Mouse (Mus musculus) midbrain, embryonic 11.5 days (tissue): Measurements from ENCODE around the gene Apba1. TPM values are rescaled to one million over a fixed set of nuclear protein-coding genes. Genes with fewer than 3 reads are reported as not detected.

ENCODE experiments used
- ATAC-seq: fragments of 200-750 bp; cut with Nextera tagmentation; 2 replicates; pipeline ENCODE4 v1.8.0; 2017; ENCODE audit warnings: moderate TSS enrichment, moderate library complexity; ENCODE audit not compliant: low FRiP score
- DNase-seq: peaks from one replicate; pipeline ENCODE4 v3.0.0; 2015; ENCODE audit warnings: low spot score; ENCODE audit errors: missing footprints
- H3K27ac ChIP-seq: fragments of 300-500 bp; sonication (generic); 2 replicates; pipeline ENCODE4 v1.5.1; 2014; ENCODE audit warnings: low read depth, low read length
- H3K27me3 ChIP-seq: fragments of 300-500 bp; sonication (generic); 2 replicates; pipeline ENCODE4 v1.6.1; 2014; ENCODE audit warnings: mild to moderate bottlenecking, low read length, moderate library complexity, mixed read lengths; ENCODE audit not compliant: control insufficient read depth, insufficient read depth
- H3K36me3 ChIP-seq: fragments of 300-500 bp; sonication (generic); 2 replicates; pipeline ENCODE4 v1.6.1; 2014; ENCODE audit warnings: mild to moderate bottlenecking, low read length, moderate library complexity, mixed read lengths; ENCODE audit not compliant: control insufficient read depth, insufficient read depth
- H3K4me1 ChIP-seq: fragments of 300-500 bp; sonication (generic); 2 replicates; pipeline ENCODE4 v1.6.1; 2014; ENCODE audit warnings: low read length; ENCODE audit not compliant: control insufficient read depth, insufficient read depth
- H3K4me2 ChIP-seq: fragments of 300-500 bp; sonication (generic); 2 replicates; pipeline ENCODE4 v1.6.1; 2014; ENCODE audit warnings: mild to moderate bottlenecking, moderate library complexity
- H3K4me3 ChIP-seq: fragments of 300-500 bp; sonication (generic); 2 replicates; pipeline ENCODE4 v1.5.1; 2014; ENCODE audit warnings: low read depth, low read length
- H3K9ac ChIP-seq: fragments of 300-500 bp; sonication (generic); 2 replicates; pipeline ENCODE4 v1.6.1; 2014; ENCODE audit warnings: low read length
- H3K9me3 ChIP-seq: fragments of 300-500 bp; sonication (generic); 2 replicates; pipeline ENCODE4 v1.6.1; 2016; ENCODE audit warnings: low read length; ENCODE audit not compliant: control insufficient read depth
- WGBS: fragments of 180-500 bp; shearing (Covaris S2); extraction: QIAGEN DNeasy Blood & Tissue Kit; methylation state at CpG from one replicate; pipeline ENCODE4 v1.1.7; 2014; 5-methylcytosine and 5-hydroxymethylcytosine counted together
- polyA plus RNA-seq: library from polyadenylated mRNA; unstranded; fragments of >200 nt; fragmentation: Nextera tagmentation; extraction: Ambion mirVana; gene quantifications from 2 replicates; pipeline ENCODE4 v1.2.1, GENCODE M21; 2014

The Apba1 gene
- polyA plus RNA-seq, 1 experiment from 2014 or later: 1.4 TPM

- Histone ChIP-seq H3K4me2 (no peak overlapping the region), H3K9ac (no peak overlapping the region), H3K9me3 (no peaks in the 10 kb centered on the region), H3K4me1 (peaks cover 14% of the 10 kb centered on the region), H3K4me3 (no peak overlapping the region), H3K27ac (peak overlapping the region; percentile 62; the same call in 1 of the 2 replicates), H3K27me3 (no peaks in the 10 kb centered on the region), H3K36me3 (no peaks in the 10 kb centered on the region)
- DNase-seq (no peak), ATAC-seq (no peak)
- 56% methylated on average over 8 of the region's 8 CpGs for WGBS
Observed at GRCm38 (mm10) chr19:23920220-23920544, 161.5 kb downstream of the Apba1 start.

- ATAC-seq (no peak), DNase-seq (no peak)
- H3K4me3 ChIP-seq: no peak overlapping the region
- no peaks in the 10 kb centered on the region for H3K27me3 ChIP-seq
- H3K27ac ChIP-seq: no peak overlapping the region
- peaks cover 14% of the 10 kb centered on the region for H3K4me1 ChIP-seq
- H3K36me3 ChIP-seq: no peaks in the 10 kb centered on the region
- H3K9me3 ChIP-seq: no peaks in the 10 kb centered on the region
- 92% methylated on average over 9 of the region's 9 CpGs for WGBS
- no peak overlapping the region for H3K4me2 ChIP-seq
- no peak overlapping the region for H3K9ac ChIP-seq
Observed at GRCm38 (mm10) chr19:23922601-23923000, 163.9 kb downstream of the Apba1 start.

- Histone ChIP-seq H3K9ac (no peak overlapping the region), H3K4me3 (no peak overlapping the region), H3K4me1 (peaks cover 10% of the 10 kb centered on the region), H3K9me3 (no peaks in the 10 kb centered on the region), H3K27me3 (no peaks in the 10 kb centered on the region), H3K36me3 (no peaks in the 10 kb centered on the region), H3K27ac (no peak overlapping the region), H3K4me2 (no peak overlapping the region)
- no peak for ATAC-seq
- 87% methylated on average over 6 of the region's 6 CpGs for WGBS
- DNase-seq: peak; percentile 28
Observed at GRCm38 (mm10) chr19:23924057-23924456, 165.4 kb downstream of the Apba1 start.

DNA sequence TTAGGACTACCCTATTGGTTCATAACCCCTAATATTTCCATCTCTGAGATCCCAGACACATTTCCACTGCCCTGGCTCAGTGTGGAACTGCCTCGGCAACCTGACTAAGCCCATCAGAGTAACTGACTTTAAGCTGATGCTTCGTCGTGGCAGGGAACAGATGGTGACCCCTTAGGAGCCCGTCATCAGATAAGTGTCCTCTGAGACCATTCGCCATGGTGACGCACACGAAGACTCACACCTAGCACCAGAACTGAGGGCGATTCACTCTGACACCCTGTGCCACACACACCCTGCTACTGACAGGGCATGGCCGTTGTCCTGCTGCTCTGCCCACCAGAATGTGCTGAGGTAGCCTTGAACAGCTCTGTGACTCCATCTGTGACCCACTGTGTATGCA, 166.1 kb downstream of the Apba1 start:
- no peak overlapping the region for H3K27ac ChIP-seq
- H3K36me3 ChIP-seq: no peaks in the 10 kb centered on the region
- H3K9ac ChIP-seq: no peak overlapping the region
- no peak overlapping the region for H3K4me3 ChIP-seq
- no peaks in the 10 kb centered on the region for H3K27me3 ChIP-seq
- peaks cover 3% of the 10 kb centered on the region; the same call in 1 of the 2 replicates for H3K4me1 ChIP-seq
- ATAC-seq (no peak), DNase-seq (peak; percentile 56)
- H3K9me3 ChIP-seq: no peaks in the 10 kb centered on the region
- H3K4me2 ChIP-seq: no peak overlapping the region
- 88% methylated on average over 9 of the region's 9 CpGs for WGBS

GRCm38 (mm10) chr19:23925541-23925940, 166.9 kb downstream of the Apba1 start:
- Histone ChIP-seq H3K27ac (no peak overlapping the region), H3K9me3 (no peaks in the 10 kb centered on the region), H3K4me1 (no peaks in the 10 kb centered on the region), H3K36me3 (no peaks in the 10 kb centered on the region), H3K4me2 (no peak overlapping the region), H3K4me3 (no peak overlapping the region), H3K9ac (no peak overlapping the region), H3K27me3 (no peaks in the 10 kb centered on the region)
- no peak for ATAC-seq
- no peak for DNase-seq
- WGBS: 97% methylated on average over 5 of the region's 5 CpGs

DNA sequence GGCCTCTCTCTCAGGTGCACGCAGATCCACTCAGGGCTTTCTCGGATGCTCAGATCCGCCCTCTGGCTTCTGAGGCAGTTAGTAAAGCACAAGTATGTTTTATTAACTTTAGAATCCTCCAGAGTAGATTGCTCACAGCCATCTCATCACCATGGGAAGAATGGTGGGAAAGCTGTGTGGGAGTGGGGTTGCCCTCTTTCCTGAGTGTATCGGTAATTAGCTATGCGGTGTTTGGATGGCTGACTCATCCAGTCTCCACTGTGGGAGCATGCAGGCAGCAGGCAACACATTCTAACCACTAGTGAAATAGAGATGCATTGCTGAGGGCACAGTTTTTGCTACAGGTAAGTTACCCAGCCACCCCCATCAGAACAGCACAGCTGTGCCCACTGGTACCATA, 172.1 kb downstream of the Apba1 start:
- H3K36me3 ChIP-seq: no peaks in the 10 kb centered on the region
- H3K4me1 ChIP-seq: no peaks in the 10 kb centered on the region
- H3K9ac ChIP-seq: no peak overlapping the region
- H3K9me3 ChIP-seq: peaks cover 5% of the 10 kb centered on the region; the same call in 1 of the 2 replicates
- H3K27ac ChIP-seq: no peak overlapping the region
- WGBS: 97% methylated on average over 5 of the region's 5 CpGs
- no peak overlapping the region for H3K4me2 ChIP-seq
- DNase-seq: peak; percentile 8
- no peaks in the 10 kb centered on the region for H3K27me3 ChIP-seq
- ATAC-seq: no peak
- no peak overlapping the region for H3K4me3 ChIP-seq

DNA sequence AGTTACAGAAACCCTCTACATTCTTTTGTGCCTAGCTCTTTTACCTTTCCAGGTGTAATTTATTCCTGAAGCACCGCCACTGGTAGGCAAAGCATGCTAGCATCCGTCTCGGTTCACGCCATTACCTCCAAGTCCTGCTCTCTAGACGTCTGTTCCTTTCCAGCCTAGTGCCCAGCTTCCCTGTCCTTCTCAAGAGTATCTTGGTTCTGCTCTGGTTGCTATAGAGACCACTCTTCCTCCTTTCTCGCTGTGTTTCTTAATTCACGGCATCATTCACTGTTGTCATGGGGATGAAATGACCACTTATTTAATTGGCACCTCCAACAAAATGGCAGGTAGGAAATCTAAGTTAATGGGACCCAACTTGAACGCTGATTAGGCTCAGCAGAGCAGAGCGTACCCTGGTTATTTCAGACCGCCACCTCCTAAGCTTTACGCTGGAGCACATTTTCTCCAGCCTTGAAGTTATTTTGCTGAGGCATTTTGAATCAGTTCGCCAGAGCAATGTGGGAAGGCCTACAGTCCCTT, 182.8 kb downstream of the Apba1 start:
- Histone ChIP-seq H3K27ac (no peak overlapping the region), H3K27me3 (no peaks in the 10 kb centered on the region; the same call in 1 of the 2 replicates), H3K36me3 (no peaks in the 10 kb centered on the region), H3K9ac (no peak overlapping the region), H3K4me1 (no peaks in the 10 kb centered on the region), H3K4me2 (no peak overlapping the region), H3K4me3 (no peak overlapping the region), H3K9me3 (no peaks in the 10 kb centered on the region)
- DNase-seq (peak; percentile 62), ATAC-seq (no peak)
- WGBS: 76% methylated on average over 12 of the region's 12 CpGs

DNA sequence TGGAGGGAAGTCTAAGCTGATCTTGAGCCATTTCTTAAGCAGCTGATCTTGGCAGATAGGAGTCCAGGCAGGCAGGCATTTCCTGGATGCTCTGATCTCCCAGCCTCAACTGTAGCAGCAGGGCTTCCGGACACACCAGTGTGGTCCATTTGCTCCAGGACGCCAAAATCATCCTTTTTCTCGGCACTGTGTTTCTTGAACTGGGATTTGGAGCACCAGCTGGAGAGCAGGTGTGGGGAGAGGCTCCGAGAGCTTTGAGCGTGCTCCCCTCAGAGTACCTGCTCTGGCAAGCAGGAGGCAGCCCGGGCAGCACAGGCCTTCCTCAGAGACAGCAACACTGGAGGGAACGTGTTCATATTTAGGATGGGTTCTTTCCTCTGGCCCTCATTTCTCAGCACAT, 184.2 kb downstream of the Apba1 start:
- H3K27me3 ChIP-seq: peaks cover 3% of the 10 kb centered on the region; the same call in 1 of the 2 replicates
- no peak overlapping the region for H3K4me2 ChIP-seq
- DNase-seq (peak; percentile 44), ATAC-seq (no peak)
- no peaks in the 10 kb centered on the region for H3K36me3 ChIP-seq
- no peak overlapping the region for H3K4me3 ChIP-seq
- H3K27ac ChIP-seq: no peak overlapping the region
- 90% methylated on average over 7 of the region's 7 CpGs for WGBS
- no peak overlapping the region for H3K9ac ChIP-seq
- peaks cover 2% of the 10 kb centered on the region for H3K4me1 ChIP-seq
- H3K9me3 ChIP-seq: no peaks in the 10 kb centered on the region

DNA sequence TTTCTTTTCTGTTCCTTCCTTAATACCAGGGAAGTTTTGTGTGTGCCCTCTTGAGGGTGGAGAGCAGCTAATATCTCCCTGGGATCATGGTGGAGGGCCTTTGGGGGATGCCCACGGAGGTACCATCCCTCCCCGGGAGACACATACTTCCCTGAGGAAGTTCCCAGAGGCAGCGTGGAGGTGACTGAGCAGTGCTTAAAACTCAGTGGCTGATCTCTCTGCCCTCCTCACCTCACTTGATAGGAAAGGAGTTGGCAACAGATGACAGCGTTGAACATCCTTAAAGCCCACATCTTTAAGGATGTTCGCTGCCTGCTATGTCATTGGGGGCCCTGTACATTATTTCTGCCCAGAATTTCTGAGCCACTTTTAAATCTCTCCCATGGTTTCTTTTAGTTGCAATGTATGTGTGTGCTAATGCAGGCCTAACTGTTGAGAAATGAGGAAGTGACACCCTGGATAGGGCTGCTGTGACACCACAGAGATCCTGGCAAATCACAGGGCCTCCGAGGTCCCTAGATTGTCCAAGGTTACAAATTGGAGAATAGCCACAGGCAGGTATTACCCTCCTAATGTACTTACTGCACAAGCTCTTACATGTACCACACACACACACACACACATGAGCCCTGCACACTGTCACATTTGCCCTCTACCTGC, 187.5 kb downstream of the Apba1 start:
- H3K4me1 ChIP-seq: peaks cover 12% of the 10 kb centered on the region
- no peak overlapping the region for H3K9ac ChIP-seq
- 87% methylated on average over 6 of the region's 6 CpGs for WGBS
- H3K27ac ChIP-seq: no peak overlapping the region
- no peak for ATAC-seq
- no peak overlapping the region for H3K4me2 ChIP-seq
- DNase-seq: peak; percentile 33
- H3K4me3 ChIP-seq: no peak overlapping the region
- H3K36me3 ChIP-seq: no peaks in the 10 kb centered on the region
- H3K27me3 ChIP-seq: peaks cover 3% of the 10 kb centered on the region; the same call in 1 of the 2 replicates
- H3K9me3 ChIP-seq: no peaks in the 10 kb centered on the region
